Mouse (Mus musculus) cerebellum, adult (tissue): ENCODE data around the gene Fam168b.
A peak's percentile ranks its signal among the peaks of the same experiment; 100 is the strongest.

Experiments
- ATAC-seq: cut with Nextera tagmentation; 2 replicates; pipeline ENCODE4 v1.9.2; 2017; ENCODE audit warnings: mild to moderate bottlenecking, moderate library complexity, mixed read lengths; ENCODE audit not compliant: insufficient number of reproducible peaks, low FRiP score, low TSS enrichment

The Fam168b gene

DNA sequence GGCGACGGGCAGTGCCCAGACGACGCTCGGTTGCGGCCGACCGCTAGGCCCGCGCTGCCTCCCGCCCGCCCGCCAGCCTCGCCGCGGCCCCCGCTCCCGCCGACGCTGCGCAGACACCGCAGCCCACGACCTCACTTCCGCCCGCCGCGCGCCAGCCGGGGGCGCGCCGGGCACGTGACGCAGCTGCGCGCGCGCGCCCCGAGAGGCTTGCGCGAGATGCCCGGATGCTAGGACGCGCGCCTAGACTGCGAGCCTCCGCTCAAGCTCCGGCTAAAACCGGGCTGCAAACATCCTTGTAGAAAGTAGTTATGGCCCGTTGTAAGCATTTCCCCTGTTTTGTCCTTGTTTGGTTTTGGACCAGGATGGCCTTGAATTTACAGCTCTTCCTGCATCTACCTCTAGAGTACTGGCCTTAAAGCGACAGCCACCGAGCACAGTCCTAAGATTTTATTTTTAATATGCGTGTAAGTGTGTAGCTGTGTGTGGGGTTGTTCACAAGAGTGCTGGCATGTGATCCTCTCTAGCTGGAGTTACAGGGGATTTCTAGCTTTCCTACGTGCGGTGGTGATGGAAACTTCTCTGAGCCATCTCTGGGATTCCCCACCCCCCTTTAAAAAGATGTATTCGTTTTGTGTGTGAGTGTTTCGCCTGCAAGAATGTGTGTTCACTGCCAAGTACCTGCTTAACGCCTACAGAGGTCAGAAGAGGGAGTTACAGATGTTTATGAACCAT, at the start of gene Fam168b:
Fam168b (minus strand) TSS at position 179 of the 732 bp plus-strand sequence.
- ATAC-seq: peak; percentile 73

DNA sequence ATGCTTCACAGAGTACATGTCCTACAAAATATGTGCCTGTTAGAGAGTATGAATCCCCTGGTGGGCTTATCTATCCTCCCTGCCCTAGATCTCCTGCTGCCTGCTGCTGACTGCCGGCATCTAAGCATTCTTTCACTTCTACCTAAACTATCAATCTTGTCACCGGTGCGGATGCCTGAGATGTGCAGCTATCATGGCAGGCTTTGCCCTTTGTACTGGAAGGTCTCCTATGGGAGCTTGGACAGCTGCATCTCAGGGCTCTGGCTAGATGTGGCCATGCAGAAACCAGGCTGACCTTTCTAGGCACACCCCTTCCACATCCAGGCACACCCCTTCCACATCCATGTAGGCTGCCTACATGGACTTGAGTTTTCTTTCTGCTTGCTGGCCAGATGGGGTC, 49.6 kb upstream of the Fam168b start:
- ATAC-seq: no peak

DNA sequence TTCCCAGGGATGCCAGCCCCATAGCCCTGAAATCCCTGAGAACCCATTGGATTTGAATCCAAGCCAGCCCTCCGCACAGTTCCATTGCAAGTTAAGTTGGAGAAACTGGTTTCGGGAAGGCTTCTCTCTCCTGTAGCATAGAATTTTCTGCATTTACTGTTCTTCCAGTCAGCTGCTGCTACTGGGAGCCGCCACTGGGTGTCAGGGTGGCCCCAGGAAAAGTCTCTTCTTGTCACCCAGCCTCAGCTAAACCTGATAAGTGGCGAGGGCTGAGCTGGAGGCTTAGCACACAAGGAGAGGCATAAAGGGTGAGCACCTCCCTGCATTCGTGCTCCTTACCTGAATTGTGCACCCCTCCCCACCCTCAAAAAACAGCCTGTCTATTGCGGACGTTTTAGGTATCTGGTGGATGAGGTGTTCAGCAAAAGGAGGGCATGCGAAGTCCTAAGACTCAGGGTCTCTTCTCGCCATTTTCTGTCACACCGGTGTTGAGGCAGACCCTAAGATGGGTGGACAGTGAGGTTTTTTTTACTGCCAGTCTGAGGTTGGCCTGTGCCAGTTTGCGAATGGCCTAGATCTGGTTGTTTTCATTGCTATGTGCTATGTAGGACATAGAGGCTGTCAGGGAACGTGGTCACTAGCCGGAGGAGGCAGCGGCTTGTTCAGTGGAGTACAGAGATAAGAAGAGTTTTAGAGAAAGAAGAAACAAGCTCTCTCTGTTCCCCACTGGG, 48.9 kb upstream of the Fam168b start:
- peak; percentile 85 for ATAC-seq

DNA sequence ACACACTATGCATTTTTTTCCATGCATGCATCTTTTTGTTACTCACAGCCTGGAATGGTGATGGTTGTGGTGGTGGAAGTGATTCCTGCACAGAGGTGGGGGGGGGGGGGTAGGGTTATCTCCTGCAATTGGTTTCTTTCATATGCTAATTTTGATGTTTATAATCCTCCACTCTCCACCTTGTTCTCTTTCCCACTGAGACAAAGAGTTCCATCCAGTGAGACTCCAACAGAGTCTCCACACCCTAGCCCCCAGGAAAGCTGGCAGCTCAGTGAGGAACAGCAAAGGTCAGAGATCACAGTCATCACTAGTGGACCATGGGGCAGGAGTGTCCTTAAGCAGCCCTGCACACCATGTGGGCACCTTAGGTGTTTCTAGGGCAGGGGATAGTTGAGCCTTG, 40.9 kb upstream of the Fam168b start:
- ATAC-seq: no peak

DNA sequence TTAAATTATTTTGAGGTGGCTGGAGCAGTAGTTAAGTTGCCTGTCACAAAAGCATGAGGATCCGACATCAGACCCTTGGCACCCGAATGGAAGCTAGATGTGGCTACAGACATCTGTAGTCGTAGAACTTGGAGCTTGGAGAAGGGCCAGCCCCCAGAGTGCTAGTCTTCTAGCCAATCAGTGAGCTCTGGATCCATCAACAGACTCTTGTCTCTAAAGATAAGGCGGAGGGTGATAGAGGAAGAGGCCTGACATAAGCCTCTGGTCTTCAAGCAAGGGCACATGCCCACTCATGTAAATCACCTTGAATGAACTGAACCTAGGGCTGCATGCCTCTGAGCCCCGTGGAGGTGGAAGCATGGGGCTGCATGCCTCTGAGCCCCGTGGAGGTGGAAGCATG, 36.7 kb upstream of the Fam168b start:
- ATAC-seq: no peak

DNA sequence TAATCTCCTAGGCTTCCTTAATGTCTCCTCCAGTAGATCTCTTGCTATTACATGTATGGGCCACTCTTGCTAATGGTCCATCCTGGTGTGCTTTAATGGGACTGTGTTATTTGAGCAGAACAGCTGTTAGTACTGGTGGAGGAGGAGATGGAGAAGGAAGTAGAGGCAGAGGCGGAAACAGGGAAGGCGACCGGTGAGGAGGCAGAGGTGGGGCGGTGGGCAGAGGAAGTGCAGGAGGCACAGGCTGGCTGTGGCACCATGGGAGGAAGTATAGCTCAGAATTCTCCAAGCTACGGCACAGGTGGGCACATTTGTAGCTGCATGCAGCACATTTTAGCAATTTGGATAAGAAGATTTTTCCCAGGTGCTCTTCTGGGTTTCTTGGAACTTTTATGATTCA, 30.7 kb upstream of the Fam168b start:
- no peak for ATAC-seq

DNA sequence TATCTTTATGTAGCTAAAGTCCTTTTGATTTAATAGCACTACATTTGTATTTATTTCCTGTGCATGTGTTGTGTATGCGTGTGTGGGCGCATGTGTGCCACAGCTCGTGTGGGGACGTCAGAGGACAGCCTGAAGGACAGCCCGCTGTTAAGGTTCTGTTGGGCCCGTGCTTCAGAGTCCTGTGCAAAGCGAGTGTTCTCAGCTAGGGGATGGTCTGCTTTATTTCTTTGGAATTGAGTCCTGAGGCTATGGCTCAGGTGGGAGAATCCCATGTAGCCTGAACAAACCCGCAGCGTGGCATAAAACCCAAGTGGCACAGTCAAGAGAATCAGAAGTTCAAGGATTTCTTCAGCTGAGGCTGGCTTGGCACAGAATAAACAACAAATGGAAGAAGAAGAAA, 28.3 kb upstream of the Fam168b start:
- no peak for ATAC-seq

DNA sequence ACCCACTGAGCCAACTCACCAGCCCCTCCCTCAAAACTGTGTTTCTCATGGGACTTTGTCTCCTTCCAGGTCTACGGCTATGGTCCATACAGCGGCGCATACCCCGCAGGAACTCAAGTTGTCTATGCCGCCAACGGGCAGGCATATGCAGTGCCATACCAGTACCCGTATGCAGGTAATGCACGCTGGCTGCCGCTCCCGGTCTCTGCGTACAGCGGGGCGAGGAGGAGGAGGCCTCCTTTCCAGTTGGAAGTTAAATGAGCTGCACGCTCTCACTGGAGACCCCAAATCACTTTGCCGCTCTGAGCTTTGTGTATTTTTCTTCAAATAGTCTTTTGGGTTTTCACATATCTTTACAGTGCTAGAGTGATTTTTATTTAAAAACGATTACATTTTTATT, 26.4 kb upstream of the Fam168b start:
- ATAC-seq: no peak

DNA sequence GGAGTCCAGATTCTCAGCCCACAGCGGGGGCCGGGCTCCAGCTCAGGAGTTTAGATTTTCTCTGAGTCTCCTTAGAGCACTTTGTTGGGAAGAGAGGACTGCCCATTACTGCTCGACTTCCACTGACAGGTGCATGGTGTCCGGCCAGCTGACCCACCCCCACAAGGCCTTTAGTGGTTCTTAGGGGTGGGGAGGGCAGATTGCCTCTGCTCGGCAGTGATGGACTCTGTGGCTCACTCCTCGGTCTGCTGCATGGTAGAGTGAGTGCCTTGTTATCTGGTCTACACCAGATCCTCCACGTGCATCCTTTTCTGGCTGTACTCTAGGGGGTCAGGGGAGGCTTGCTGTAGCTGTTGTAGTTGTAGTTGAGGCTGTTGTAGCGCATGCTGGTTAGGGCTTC, 25.5 kb upstream of the Fam168b start:
- ATAC-seq: no peak

DNA sequence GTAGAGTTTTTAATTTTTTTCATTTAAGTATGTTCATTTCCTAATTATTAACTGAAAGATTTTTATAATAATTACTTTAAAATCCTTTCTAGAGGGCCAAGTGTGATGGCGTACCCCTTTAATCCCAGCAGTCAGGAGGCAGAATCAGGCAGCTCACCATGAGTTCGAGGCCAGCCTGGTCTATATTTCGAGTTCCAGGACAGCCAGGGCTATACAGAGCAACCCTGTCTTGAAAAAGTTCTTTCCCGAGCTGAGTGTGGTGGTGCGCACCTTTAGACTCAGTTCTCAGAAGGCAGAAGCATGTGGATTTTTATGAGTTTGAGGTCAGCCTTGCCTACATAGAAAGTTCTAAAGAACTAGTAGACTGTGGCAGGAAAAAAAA, 24.7 kb upstream of the Fam168b start:
- ATAC-seq: no peak

DNA sequence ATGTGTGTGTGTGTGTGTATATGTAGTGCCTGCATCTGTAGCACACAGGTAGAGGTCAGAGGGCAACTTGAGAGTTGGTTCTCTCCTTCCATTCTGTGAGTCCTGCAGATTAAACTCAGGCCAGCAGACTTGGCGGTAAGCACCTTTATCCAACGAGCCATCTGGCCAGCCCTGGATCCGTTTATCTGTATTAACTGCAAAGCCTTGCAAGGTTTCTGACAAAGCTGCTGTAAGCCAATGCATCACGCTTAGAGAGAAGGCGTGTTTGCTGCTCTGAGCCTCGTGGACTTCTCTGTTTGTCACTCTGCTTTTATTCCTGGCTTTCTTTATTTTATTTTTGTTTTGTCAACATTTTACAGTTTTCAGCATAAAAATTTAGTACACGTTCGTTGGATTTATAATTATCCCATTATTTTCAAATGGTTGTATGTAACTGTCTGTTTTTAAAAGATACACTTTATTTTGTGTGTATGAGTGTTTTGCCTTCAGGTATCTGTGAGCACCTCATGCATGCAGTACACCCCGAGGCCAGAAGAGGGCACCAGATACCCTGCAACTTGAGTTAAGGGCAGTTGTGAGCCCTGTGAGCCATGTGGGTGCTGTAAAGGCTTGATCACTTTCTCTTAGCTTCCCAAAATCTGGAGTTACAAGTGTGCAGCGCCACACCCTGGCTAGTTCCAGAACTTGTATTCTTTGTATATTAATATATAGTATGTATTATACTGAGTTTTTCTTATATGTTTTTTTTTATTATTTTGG, 24.1 kb upstream of the Fam168b start:
- peak; percentile 67 for ATAC-seq

DNA sequence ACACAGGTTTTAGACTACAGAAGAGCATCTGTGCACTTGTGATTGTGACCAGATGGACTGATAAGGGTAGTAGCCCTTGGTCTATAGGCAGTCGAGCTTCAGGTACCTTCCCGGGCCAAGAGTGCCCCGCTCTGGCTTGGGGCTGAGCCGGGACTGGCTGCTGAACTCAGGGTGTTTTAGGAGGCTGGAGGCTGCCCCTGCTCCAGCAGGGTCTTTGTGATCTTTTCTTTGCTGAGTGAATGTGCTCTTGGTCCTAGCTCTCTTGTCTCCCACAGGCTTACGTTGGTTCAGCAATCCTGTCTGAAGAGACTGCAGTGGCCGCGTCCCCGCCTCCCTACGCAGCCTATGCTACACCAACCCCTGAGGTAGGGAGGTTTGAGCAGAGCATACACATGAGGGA, 23.0 kb upstream of the Fam168b start:
- ATAC-seq: no peak

DNA sequence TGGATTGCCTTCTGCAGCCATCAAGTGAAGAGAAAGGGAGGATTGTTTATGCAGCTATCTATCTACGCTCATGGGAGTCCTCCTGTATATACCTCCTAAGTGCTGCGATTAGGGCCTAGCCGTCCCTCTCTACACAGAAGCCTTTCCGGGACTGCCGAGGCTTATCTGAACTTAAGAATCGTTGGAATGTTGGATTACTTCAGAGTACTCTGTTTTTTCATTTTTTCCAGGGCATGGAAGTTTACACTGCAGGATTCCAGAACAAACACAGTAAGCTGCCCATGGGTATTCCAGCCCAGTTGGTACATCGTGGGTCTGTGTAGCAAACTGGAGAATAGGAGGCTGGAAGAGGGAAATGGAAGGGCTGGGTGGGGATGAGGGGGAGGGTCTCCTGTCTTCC, 21.4 kb upstream of the Fam168b start:
- ATAC-seq: no peak

DNA sequence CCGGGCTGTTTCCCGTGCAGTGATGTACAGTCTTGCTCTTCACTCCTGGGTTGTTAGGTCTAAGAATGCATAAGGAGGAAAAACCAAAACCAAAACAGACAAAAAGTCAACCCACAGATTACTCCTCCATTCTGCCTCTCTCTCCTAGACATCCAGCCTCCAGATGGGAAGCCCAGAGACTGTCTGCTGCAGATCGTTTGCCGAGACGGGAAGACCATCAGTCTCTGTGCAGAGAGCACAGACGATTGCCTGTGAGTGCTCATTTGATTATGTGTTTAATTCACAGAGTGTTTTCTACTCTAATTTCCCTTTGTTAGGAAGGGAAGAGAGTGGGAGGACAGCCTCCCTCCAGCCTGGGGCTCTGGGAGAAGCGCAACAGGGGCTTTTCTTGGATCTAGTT, 20.5 kb upstream of the Fam168b start:
- ATAC-seq: no peak

DNA sequence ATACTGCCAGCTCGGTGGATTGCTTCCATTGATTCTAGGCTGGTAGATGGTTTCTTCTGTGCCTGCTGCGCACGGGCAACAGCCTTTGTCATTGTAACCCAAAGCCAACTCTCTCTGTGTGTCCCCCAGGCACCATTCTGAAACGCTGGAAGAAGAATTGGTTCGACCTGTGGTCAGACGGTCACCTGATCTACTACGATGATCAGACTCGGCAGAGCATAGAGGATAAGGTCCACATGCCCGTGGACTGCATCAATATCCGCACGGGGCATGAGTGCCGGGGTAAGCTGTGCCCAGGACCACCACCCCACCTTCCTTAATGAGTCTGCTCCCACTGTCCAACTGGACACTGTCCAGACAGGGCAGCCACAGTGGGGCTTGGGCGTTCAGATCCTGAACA, 20.0 kb upstream of the Fam168b start:
- no peak for ATAC-seq

DNA sequence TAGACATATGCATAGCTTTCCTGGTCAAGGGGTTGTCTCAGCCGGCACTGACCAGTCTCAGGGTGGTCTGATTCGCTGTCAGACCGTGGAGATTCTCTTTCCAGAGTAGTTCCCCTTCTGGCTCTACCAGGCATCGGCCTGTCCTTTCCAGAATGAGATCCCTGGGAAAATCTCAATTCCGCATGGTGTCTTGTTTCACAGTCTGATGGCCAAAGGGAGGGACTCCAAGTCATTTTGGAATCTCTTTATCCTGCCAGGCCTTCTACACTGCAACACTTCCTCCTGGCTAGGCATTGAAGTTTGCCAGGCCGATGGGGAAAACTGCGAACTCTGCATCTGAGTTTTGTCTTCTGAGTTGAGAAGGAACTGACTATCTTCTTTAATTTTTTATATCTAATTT, 17.3 kb upstream of the Fam168b start:
- no peak for ATAC-seq

DNA sequence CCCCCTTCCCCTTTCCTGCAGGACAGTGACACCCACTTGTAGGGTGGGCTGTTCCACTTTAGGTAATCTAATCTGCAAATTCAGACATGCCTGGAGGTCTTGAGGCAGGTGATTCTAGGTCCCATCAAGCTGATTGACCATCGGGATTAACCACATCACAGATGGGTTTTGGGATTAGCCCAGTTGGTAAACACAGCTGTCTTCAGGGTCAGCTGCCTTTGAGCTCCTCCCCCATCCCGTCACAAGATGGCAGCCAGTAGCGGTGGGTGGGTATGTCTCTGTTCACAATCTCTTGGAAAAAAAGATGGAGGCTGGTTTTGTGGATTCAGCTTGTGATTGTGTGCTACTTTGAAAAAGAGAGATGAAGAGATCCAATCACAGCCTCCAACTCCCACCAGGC, 16.9 kb upstream of the Fam168b start:
- ATAC-seq: no peak

DNA sequence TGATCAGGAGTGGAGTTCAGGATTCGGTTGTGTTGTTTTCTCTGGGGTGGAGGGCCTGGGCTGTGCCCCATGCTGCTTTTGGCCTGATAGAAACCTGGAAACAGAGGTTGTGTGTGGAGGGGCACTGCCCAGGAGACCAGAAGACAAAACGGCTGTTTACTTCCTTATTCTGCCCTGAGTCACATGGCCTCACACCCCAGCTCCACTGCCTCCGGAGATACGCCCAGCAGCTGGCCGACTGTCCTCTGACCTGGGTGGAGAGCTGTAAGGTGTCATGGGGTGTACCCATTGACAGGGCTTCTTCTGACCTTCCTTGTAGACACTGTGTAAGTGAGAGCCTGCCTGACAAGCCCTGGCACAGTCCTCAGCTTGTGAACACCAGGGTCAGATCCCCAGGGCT, 15.8 kb upstream of the Fam168b start:
- 0 out of 2 replicates have a peak, but pooled peaks have one; percentile 26 for ATAC-seq

DNA sequence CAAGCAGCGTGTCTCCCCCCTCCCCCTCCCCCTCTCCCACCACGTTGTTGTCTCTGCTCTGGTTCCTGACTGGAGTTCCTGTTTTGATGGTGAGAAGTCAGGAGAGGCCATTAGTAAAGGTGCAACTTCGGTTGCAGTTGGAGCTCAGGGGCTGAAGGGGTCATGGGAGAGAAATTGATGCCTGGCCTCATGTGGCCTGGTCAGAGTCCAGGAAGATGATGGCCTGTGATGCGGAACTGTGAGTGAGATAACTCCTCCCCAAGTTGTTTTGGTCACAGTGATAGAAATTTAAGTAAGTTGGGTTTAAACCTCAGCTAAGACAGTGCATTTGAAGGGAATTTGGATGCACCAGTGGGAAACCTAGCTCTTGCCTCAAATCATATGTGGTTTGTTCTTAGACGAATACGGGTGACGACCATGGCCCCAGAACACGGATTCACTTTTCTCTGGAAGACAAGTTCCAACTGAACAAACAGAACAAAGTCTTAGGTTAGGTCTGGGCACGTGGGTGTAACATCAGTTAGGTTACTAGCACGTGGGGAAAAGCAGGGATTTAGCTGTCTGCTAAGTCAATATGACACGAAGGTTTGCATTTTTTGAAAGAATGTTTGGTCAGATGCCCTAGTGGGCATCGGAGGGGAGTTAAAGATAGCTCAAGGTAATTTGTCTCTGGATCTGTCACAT, 12.3 kb upstream of the Fam168b start:
- ATAC-seq: no peak

DNA sequence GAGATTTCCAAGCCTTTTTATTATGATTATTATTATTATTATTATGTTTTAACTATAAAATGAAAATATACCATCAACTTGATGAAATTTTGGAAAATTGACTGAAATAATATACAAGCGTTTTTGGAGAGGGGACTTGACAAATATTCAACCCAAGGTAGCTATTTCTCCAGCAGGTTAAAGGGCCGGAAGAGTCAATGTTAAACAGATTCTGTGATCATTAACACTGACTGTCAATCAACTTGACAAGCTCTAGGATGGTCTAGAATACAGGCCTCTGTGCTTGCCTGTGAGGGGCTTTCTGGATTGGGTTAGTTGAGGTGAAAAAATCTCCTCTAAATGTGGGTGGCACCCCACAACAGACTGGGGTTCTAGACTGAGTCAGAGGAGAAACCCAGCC, 10.9 kb upstream of the Fam168b start:
- ATAC-seq: no peak
